Mouse (Mus musculus) gonadal fat pad, adult 2 months (tissue): ENCODE measurements around the gene Gm5862. TPM values are rescaled to one million over a fixed set of nuclear protein-coding genes. Genes with fewer than 3 reads are reported as not detected.
"Not testable (repeated sequence)": the region's sequence is repeated elsewhere in the genome, so short reads cannot be mapped to it uniquely, and the experiment has no call there.

ENCODE experiments used
- DNase-seq: peaks from one replicate; pipeline ENCODE4 v3.0.0-alpha.2; 2012; ENCODE audit warnings: low read depth
- polyA plus RNA-seq: library from polyadenylated mRNA; depleted of rRNA; stranded (reverse); fragments of >200 nt; gene quantifications from 2 replicates; pipeline ENCODE4 v1.2.3, GENCODE M21; 2012; rRNA removed

Gm5862 gene
- polyA plus RNA-seq, result not detected in 2 replicates

DNA sequence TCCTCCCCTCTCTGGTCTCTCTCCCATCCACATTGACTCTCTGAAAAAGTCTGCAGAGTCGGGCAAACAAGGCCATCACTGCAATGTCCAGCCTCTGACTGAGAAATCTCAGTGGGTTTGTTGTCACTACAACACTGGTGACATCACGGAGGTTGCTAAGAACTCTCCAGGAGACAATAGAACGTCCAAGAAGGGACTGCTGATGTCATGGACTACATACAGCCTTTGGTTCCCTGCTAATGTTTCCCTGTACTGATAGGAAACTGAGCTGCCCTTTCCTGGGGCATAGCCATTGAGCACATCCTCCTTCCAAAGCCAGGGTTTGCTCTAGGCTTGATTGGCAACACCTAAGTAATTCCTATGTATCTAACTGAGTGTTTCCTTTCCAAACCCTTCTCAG is at the start of gene Gm5862:
Gm5862 (minus strand) TSS at position 101 of the 400 bp plus-strand sequence.
- DNase-seq, result not testable (repeated sequence)

DNA sequence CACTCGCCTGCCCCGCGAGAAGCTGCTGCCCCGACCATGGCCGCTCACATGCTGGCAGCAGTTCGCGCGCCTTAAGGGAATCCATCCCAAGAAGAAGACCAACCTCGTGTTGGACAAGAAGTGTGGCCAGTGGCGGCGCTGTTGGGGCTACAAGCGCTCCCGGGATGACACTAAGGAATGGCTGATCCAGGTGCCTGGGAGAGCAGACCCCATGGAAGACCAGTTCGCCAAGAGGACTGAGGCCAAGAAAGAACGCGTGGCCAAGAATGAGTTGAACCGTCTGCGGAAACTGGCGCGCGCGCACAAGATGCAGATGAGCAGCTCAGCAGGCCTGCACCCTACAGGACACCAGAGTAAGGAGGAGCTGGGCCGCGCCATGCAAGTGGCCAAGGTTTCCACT is 48.0 kb upstream of the Gm5862 start:
- no peak for DNase-seq

DNA sequence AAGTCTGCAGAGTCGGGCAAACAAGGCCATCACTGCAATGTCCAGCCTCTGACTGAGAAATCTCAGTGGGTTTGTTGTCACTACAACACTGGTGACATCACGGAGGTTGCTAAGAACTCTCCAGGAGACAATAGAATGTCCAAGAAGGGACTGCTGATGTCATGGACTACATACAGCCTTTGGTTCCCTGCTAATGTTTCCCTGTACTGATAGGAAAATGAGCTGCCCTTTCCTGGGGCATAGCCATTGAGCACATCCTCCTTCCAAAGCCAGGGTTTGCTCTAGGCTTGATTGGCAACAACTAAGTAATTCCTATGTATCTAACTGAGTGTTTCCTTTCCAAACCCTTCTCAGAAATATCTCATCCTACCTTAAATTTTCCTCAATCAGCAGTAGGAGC is 35.8 kb upstream of the Gm5862 start, which contains the start of gene Gm7347:
Gm7347 (minus strand) TSS at position 101 of the 400 bp plus-strand sequence.
- DNase-seq, result not testable (repeated sequence)

DNA sequence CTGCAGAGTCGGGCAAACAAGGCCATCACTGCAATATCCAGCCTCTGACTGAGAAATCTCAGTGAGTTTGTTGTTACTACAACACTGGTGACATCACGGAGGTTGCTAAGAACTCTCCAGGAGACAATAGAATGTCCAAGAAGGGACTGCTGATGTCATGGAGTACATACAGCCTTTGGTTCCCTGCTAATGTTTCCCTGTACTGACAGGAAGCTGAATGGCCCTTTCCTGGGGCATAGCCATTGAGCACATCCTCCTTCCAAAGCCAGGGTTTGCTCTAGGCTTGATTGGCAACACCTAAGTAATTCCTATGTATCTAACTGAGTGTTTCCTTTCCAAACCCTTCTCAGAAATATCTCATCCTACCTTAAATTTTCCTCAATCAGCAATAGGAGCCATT is 16.7 kb upstream of the Gm5862 start, which contains the start of gene Speer4a:
Speer4a (minus strand) TSS at position 101 of the 400 bp plus-strand sequence.
- DNase-seq, result not testable (repeated sequence)

DNA sequence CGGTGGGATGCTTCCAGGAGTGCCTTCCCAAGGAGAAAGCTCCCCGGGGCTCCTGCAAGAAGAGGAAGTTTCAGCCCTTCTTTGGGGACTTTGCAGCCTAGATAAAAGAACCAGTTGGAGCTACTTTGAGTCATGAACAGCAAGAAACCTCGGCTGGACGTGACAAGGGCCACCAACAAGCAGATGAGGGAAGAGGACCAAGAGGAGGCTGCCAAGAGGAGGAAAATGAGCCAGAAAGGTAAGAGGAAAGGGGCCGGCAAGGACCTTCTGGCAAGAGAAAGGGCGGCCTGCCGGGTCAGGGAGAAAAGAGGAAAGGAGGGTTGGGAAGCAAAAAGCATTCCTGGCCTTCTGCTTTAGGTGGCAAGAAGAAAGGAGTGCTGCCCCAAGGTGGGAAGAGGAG is 15.0 kb downstream of the Gm5862 start:
- DNase-seq, result not testable (repeated sequence)

DNA sequence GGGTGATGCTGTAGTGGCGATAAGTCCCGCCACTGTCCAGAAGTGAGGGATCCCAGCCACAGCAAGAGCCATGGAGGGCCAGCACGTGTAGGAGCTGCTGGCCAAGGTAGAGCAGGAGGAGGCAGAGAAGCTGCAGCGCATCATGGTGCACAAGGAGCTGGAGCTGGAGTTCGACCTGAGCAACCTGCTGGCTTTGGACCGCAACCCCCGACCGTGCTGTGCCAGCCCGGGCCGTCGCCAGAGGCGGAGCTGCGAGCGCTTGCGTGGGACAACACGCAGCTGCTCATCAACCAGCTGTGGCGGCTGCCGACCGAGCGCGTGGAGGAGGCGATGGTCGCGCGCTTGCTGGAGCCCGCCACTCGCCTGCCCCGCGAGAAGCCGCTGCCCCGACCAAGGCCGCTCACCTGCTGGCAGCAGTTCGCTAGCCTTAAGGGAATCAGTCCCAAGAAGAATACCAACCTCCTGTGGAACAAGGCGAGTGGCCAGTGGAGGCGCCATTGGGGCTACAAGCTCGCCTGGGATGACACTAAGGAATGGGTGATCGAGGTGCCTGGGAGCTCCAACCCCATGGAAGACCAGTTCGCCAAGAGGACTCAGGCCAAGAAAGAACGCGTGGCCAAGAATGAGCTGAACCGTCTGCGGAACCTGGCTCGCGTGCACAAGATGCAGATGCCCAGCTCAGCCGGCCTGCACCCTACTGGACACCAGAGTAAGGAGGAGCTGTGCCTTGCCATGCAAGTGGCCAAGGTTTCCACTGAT is 15.6 kb downstream of the Gm5862 start:
- DNase-seq, result not testable (repeated sequence)

DNA sequence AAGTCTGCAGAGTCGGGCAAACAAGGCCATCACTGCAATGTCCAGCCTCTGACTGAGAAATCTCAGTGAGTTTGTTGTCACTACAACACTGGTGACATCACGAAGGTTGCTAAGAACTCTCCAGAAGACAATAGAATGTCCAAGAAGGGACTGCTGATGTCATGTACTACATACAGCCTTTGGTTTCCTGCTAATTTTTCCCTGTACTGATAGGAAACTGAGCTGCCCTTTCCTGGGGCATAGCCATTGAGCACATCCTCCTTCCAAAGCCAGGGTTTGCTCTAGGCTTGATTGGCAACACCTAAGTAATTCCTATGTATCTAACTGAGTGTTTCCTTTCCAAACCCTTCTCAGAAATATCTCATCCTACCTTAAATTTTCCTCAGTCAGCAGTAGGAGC is 18.0 kb downstream of the Gm5862 start, which contains the start of gene Gm1979:
Gm1979 (minus strand) TSS at position 101 of the 400 bp plus-strand sequence.
- DNase-seq, result not testable (repeated sequence)

DNA sequence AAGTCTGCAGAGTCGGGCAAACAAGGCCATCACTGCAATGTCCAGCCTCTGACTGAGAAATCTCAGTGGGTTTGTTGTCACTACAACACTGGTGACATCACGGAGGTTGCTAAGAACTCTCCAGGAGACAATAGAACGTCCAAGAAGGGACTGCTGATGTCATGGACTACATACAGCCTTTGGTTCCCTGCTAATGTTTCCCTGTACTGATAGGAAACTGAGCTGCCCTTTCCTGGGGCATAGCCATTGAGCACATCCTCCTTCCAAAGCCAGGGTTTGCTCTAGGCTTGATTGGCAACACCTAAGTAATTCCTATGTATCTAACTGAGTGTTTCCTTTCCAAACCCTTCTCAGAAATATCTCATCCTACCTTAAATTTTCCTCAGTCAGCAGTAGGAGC is 34.2 kb downstream of the Gm5862 start, which contains the start of gene Gm21698:
Gm21698 (minus strand) TSS at position 101 of the 400 bp plus-strand sequence.
- not testable (repeated sequence) for DNase-seq

DNA sequence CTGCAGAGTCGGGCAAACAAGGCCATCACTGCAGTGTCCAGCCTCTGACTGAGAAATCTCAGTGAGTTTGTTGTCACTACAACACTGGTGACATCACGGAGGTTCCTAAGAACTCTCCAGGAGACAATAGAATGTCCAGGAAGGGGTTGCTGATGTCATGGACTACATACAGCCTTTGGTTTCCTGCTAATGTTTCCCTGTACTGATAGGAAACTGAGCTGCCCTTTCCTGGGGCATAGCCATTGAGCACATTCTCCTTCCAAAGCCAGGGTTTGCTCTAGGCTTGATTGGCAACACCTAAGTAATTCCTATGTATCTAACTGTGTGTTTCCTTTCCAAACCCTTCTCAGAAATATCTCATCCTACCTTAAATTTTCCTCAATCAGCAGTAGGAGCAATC is 50.2 kb downstream of the Gm5862 start, which contains the start of gene Gm21680:
Gm21680 (minus strand) TSS at position 101 of the 400 bp plus-strand sequence.
- not testable (repeated sequence) for DNase-seq

Other genes starting within 250 kb of the Gm5862 start
- gene Gm21663, start 80.5 kb downstream of the Gm5862 start, polyA plus RNA-seq, result not detected in 2 replicates
- 0.04 TPM in 1 of 2 replicates, not detected in the other for gene Gm21671, start 68.5 kb downstream of the Gm5862 start, polyA plus RNA-seq
- not detected in 2 replicates for gene Gm21680, start 50.3 kb downstream of the Gm5862 start, polyA plus RNA-seq
- gene Gm21698, start 34.3 kb downstream of the Gm5862 start, polyA plus RNA-seq, result not detected in 2 replicates
- not detected in 2 replicates for gene Gm1979, start 18.1 kb downstream of the Gm5862 start, polyA plus RNA-seq
- 0.04 TPM in 1 of 2 replicates, not detected in the other for gene Speer4a, start 16.6 kb upstream of the Gm5862 start, polyA plus RNA-seq
- not detected in 2 replicates for gene Gm7347, start 35.7 kb upstream of the Gm5862 start, polyA plus RNA-seq
- not detected in 2 replicates for gene Gm10471, start 66.4 kb upstream of the Gm5862 start, polyA plus RNA-seq
- gene 5031410I06Rik, start 82.4 kb upstream of the Gm5862 start, polyA plus RNA-seq, result not detected in 2 replicates
- not detected in 2 replicates for gene Gm10220, start 98.5 kb upstream of the Gm5862 start, polyA plus RNA-seq
- not detected in 2 replicates for gene Gm7361, start 234.8 kb upstream of the Gm5862 start, polyA plus RNA-seq